Mouse (Mus musculus): ENCODE results near the gene Adgrg3. TPM values are rescaled to one million over a fixed set of nuclear protein-coding genes. Genes with fewer than 3 reads are reported as not detected.

Adgrg3 gene
- polyA plus RNA-seq (2015; fragmentation: Illumina TruSeq; extraction: RNeasy Lipid Tissue Mini Kit (QIAGEN cat#74804); ENCODE audit: insufficient read depth, low replicate concordance) = 1.3 TPM

GRCm38 (mm10) chr8:95017451-95017850 is at the start of gene Adgrg3:
TSS of gene Adgrg3 (plus strand) at chr8:95017692.

GRCm38 (mm10) chr8:94974467-94975165 is 42.9 kb upstream of the Adgrg3 start, which contains the start of gene Adgrg1:
TSS of gene Adgrg1 (plus strand) at chr8:94974751.

GRCm38 (mm10) chr8:95054927-95055510 is 37.5 kb downstream of the Adgrg3 start, which contains the start of gene Drc7:
TSS of gene Drc7 (plus strand) at chr8:95055103.

GRCm38 (mm10) chr8:95080381-95081341 is 63.2 kb downstream of the Adgrg3 start, which contains the start of gene Katnb1:
TSS of gene Katnb1 (plus strand) at chr8:95081186.

Other genes with a start within 250 kb of the Adgrg3 start
- 0.84 TPM for gene Cx3cl1, start 245.7 kb upstream of the Adgrg3 start, polyA plus RNA-seq (2015; fragmentation: Illumina TruSeq; extraction: RNeasy Lipid Tissue Mini Kit (QIAGEN cat#74804); ENCODE audit: insufficient read depth, low replicate concordance)
- not detected for gene Ccl17, start 207.2 kb upstream of the Adgrg3 start, polyA plus RNA-seq (2015; fragmentation: Illumina TruSeq; extraction: RNeasy Lipid Tissue Mini Kit (QIAGEN cat#74804); ENCODE audit: insufficient read depth, low replicate concordance)
- 23.9 TPM for gene Coq9, start 179.4 kb upstream of the Adgrg3 start, polyA plus RNA-seq (2015; fragmentation: Illumina TruSeq; extraction: RNeasy Lipid Tissue Mini Kit (QIAGEN cat#74804); ENCODE audit: insufficient read depth, low replicate concordance)
- 36.7 TPM for gene Ciapin1, start 179.3 kb upstream of the Adgrg3 start, polyA plus RNA-seq (2015; fragmentation: Illumina TruSeq; extraction: RNeasy Lipid Tissue Mini Kit (QIAGEN cat#74804); ENCODE audit: insufficient read depth, low replicate concordance)
- 42.1 TPM for gene Polr2c, start 160.2 kb upstream of the Adgrg3 start, polyA plus RNA-seq (2015; fragmentation: Illumina TruSeq; extraction: RNeasy Lipid Tissue Mini Kit (QIAGEN cat#74804); ENCODE audit: insufficient read depth, low replicate concordance)
- 2.5 TPM for gene Dok4, start 141.4 kb upstream of the Adgrg3 start, polyA plus RNA-seq (2015; fragmentation: Illumina TruSeq; extraction: RNeasy Lipid Tissue Mini Kit (QIAGEN cat#74804); ENCODE audit: insufficient read depth, low replicate concordance)
- 4.0 TPM for gene Ccdc102a, start 99.6 kb upstream of the Adgrg3 start, polyA plus RNA-seq (2015; fragmentation: Illumina TruSeq; extraction: RNeasy Lipid Tissue Mini Kit (QIAGEN cat#74804); ENCODE audit: insufficient read depth, low replicate concordance)
- 20.1 TPM for gene Adgrg5, start 94.0 kb upstream of the Adgrg3 start, polyA plus RNA-seq (2015; fragmentation: Illumina TruSeq; extraction: RNeasy Lipid Tissue Mini Kit (QIAGEN cat#74804); ENCODE audit: insufficient read depth, low replicate concordance)
- 9.3 TPM for gene Adgrg1, start 42.9 kb upstream of the Adgrg3 start, polyA plus RNA-seq (2015; fragmentation: Illumina TruSeq; extraction: RNeasy Lipid Tissue Mini Kit (QIAGEN cat#74804); ENCODE audit: insufficient read depth, low replicate concordance)
- gene Drc7, start 37.4 kb downstream of the Adgrg3 start, polyA plus RNA-seq (2015; fragmentation: Illumina TruSeq; extraction: RNeasy Lipid Tissue Mini Kit (QIAGEN cat#74804); ENCODE audit: insufficient read depth, low replicate concordance) = not detected
- 2.6 TPM for gene Katnb1, start 63.5 kb downstream of the Adgrg3 start, polyA plus RNA-seq (2015; fragmentation: Illumina TruSeq; extraction: RNeasy Lipid Tissue Mini Kit (QIAGEN cat#74804); ENCODE audit: insufficient read depth, low replicate concordance)
- 1.2 TPM for gene Kifc3, start 185.1 kb downstream of the Adgrg3 start, polyA plus RNA-seq (2015; fragmentation: Illumina TruSeq; extraction: RNeasy Lipid Tissue Mini Kit (QIAGEN cat#74804); ENCODE audit: insufficient read depth, low replicate concordance)